Mouse (Mus musculus) liver, embryonic 14.5 days (tissue): ENCODE data around the gene Foxa1. TPM values are rescaled to one million over a fixed set of nuclear protein-coding genes. Genes with fewer than 3 reads are reported as not detected.

ENCODE experiments used
- ATAC-seq: fragments of 200-750 bp; cut with Nextera tagmentation; 2 replicates; pipeline ENCODE4 v1.8.0; 2017; ENCODE audit warnings: moderate number of reproducible peaks, mild to moderate bottlenecking, moderate library complexity; ENCODE audit not compliant: insufficient read depth
- DNase-seq, 3 experiments: peaks; one replicate each; pipeline ENCODE4 v3.0.0-alpha.2; 2012 to 2013; ENCODE audit warnings: low read depth in 3 of 3, low spot score in 3 of 3
- H3K27ac ChIP-seq: fragments of 300-500 bp; sonication (generic); 2 replicates; pipeline ENCODE4 v1.5.1; 2014; ENCODE audit warnings: moderate library complexity, mild to moderate bottlenecking, control low read depth, inconsistent platforms
- H3K27me3 ChIP-seq: fragments of 300-500 bp; sonication (generic); 2 replicates; pipeline ENCODE4 v1.6.1; 2014; ENCODE audit warnings: mild to moderate bottlenecking, low read length, moderate library complexity; ENCODE audit not compliant: control insufficient read depth, insufficient read depth
- H3K36me3 ChIP-seq: fragments of 300-500 bp; sonication (generic); replicated peaks from 2 replicates; pipeline ENCODE4 v1.6.1; 2014; ENCODE audit warnings: low read depth; ENCODE audit not compliant: control insufficient read depth, insufficient read depth
- H3K4me1 ChIP-seq, 2 experiments: fragments of 200-500 bp in 1 of 2; fragments of 300-500 bp in 1 of 2; sonication (generic) in 1 of 2; replicated peaks; 2 replicates each; pipeline ENCODE4 v1.6.1; 2012 to 2014; ENCODE audit warnings: antibody characterized with exemption in 1 of 2, inconsistent platforms in 1 of 2, low read length in 1 of 2; ENCODE audit not compliant: control insufficient read depth in 2 of 2, insufficient read depth in 2 of 2
- H3K4me2 ChIP-seq: fragments of 300-500 bp; sonication (generic); 2 replicates; pipeline ENCODE4 v1.6.1; 2014; ENCODE audit warnings: low read depth, mild to moderate bottlenecking, control low read depth, moderate library complexity
- H3K4me3 ChIP-seq, 2 experiments: fragments of 200-500 bp in 1 of 2; fragments of 300-500 bp in 1 of 2; sonication (generic) in 1 of 2; 2 replicates each; pipeline ENCODE4 v1.5.1; 2012 to 2014; ENCODE audit warnings: low read depth in 2 of 2, low read length in 2 of 2, mild to moderate bottlenecking in 2 of 2, control low read depth in 1 of 2, inconsistent platforms in 1 of 2, moderate library complexity in 1 of 2; ENCODE audit not compliant: insufficient read depth in 1 of 2
- H3K9ac ChIP-seq: fragments of 300-500 bp; sonication (generic); replicated peaks from 2 replicates; pipeline ENCODE4 v1.6.1; 2014; ENCODE audit warnings: mild to moderate bottlenecking, control low read depth, moderate library complexity
- H3K9me3 ChIP-seq: fragments of 300-500 bp; sonication (generic); 2 replicates; pipeline ENCODE4 v1.6.1; 2016; ENCODE audit warnings: low read length, mixed read lengths; ENCODE audit not compliant: control insufficient read depth
- CTCF ChIP-seq: IDR thresholded peaks from 2 replicates; pipeline ENCODE4 v1.5.1; 2016; ENCODE audit warnings: antibody characterized with exemption, low read depth, control low read depth
- EP300 ChIP-seq: IDR thresholded peaks from 2 replicates; pipeline ENCODE4 v1.6.1; 2016; ENCODE audit warnings: antibody characterized with exemption, low read depth
- WGBS: fragments of 180-500 bp; shearing (Covaris S2); extraction: QIAGEN DNeasy Blood & Tissue Kit; methylation state at CpG from one replicate; pipeline ENCODE4 v1.1.7; 2014; ENCODE audit not compliant: insufficient replicate concordance; 5-methylcytosine and 5-hydroxymethylcytosine counted together
- polyA plus RNA-seq, 2 experiments: library from polyadenylated mRNA; depleted of rRNA in 1 of 2; stranded (reverse) in 1 of 2; unstranded in 1 of 2; fragments of >200 nt; fragmentation: Nextera tagmentation in 1 of 2; extraction: Ambion mirVana in 1 of 2; gene quantifications; 2 replicates each; pipeline versions ENCODE4 v1.2.1 to v1.2.3; 2012 to 2014

The Foxa1 gene
- polyA plus RNA-seq, 2 experiments = 0.63 to 2.0 TPM

DNA sequence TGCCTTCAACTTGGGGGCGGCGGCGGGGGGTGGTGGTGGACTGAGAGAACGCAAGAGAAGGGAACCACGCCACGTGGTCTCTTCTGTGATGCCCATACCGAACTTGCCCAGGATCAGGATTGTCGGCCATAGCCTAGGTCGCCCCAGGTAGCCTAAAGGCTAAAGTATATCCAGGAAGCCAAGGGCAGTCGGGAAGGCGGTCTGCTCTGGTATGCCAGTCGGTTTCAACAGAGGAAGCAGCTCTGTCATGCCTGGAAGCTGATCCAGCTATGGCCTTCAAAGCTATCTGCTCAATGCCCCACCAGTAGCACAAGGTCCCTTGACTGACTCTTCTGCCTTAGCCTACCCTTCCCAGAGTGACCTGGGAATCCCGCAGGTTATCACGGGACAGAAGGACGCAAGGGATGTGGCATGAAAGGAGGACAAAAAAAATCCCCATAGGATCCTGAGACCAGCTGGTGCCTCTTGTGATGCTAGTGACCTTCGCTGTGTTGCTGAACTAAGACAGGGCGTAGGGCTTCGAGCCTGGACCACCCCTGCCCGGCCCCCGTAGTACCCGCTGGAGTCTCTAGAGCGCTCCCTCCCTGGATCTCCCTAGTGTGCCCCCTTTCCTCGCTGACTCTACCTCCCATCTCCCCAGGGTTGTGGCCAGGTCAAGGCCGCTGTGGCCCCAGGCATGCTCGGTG is 2.4 kb upstream of the Foxa1 start:
- DNase-seq (no peak), ATAC-seq (no peak)
- no peak overlapping the region for H3K27ac ChIP-seq
- H3K27me3 ChIP-seq = peaks cover 90% of the 10 kb centered on the region
- no peak overlapping the region for H3K9ac ChIP-seq
- no peaks in the 10 kb centered on the region for H3K4me1 ChIP-seq
- H3K4me2 ChIP-seq = no peak overlapping the region
- TF ChIP-seq CTCF (no peak), EP300 (no peak)
- H3K9me3 ChIP-seq = no peaks in the 10 kb centered on the region
- WGBS = 5% methylated on average over 25 of the region's 25 CpGs
- H3K4me3 ChIP-seq = no peak overlapping the region
- H3K36me3 ChIP-seq = no peaks in the 10 kb centered on the region

DNA sequence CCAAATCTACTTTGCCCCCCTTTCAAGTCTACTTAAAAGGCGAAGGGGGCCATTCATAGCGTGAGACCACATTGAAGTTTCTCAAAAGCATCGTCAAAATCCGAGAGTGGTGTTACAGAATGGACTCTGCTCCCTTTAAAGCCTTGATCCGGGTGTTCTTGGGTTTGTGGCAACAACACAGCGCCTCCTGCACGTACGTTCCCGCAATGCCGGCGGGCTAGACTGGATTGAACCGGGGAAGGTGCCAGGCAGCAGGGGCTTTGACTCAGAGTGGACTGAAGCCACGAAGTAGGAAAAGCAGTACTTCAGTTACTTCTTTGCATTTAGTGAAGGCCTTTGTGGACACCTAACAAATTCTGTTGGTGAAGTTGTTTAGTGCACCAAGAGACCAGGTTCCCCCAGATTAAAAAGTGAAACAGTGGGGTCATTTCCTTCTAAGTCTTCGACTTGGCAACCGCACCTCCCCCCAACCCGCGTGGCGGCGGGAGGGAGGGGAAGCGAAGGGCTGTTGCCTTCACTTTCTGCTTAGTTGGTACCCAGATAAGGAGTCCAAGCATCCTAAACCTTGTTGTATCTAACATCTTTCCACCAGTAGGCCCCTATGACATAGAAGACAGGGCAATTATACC is 1.8 kb upstream of the Foxa1 start:
- DNase-seq (no peak), ATAC-seq (no peak)
- Histone ChIP-seq H3K4me1 (no peaks in the 10 kb centered on the region), H3K9ac (no peak overlapping the region), H3K27ac (no peak overlapping the region), H3K9me3 (no peaks in the 10 kb centered on the region), H3K4me3 (no peak overlapping the region), H3K27me3 (peaks cover 96% of the 10 kb centered on the region), H3K4me2 (no peak overlapping the region), H3K36me3 (no peaks in the 10 kb centered on the region)
- WGBS = 2% methylated on average over 20 of the region's 20 CpGs
- TF ChIP-seq CTCF (peak; percentile 43), EP300 (no peak)

DNA sequence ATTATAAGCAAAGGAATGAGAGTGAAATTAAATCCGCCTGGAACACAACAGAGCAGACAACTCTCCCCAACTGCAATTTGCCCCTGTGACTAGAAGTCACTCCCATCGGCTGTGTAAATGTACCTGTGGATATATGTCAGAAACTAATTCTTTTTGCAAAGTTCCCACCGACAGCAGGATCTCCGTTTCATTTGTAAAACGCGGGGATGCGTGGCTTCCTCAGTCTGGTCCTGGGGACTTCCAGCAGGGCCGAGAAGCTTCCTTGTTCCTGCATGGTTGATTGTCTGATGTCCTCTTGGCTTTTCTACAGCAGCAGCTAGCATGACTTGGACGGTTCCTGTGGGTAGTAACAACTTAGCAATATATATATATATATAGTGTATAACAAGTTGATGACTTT is 1.2 kb upstream of the Foxa1 start:
- no peak for DNase-seq
- Histone ChIP-seq H3K9me3 (no peaks in the 10 kb centered on the region), H3K36me3 (no peaks in the 10 kb centered on the region), H3K4me2 (no peak overlapping the region), H3K4me3 (no peak overlapping the region), H3K27ac (no peak overlapping the region), H3K27me3 (peaks cover 99% of the 10 kb centered on the region), H3K9ac (no peak overlapping the region), H3K4me1 (no peaks in the 10 kb centered on the region)
- 7% methylated on average over 9 of the region's 9 CpGs for WGBS
- TF ChIP-seq CTCF (no peak), EP300 (no peak)
- no peak for ATAC-seq

DNA sequence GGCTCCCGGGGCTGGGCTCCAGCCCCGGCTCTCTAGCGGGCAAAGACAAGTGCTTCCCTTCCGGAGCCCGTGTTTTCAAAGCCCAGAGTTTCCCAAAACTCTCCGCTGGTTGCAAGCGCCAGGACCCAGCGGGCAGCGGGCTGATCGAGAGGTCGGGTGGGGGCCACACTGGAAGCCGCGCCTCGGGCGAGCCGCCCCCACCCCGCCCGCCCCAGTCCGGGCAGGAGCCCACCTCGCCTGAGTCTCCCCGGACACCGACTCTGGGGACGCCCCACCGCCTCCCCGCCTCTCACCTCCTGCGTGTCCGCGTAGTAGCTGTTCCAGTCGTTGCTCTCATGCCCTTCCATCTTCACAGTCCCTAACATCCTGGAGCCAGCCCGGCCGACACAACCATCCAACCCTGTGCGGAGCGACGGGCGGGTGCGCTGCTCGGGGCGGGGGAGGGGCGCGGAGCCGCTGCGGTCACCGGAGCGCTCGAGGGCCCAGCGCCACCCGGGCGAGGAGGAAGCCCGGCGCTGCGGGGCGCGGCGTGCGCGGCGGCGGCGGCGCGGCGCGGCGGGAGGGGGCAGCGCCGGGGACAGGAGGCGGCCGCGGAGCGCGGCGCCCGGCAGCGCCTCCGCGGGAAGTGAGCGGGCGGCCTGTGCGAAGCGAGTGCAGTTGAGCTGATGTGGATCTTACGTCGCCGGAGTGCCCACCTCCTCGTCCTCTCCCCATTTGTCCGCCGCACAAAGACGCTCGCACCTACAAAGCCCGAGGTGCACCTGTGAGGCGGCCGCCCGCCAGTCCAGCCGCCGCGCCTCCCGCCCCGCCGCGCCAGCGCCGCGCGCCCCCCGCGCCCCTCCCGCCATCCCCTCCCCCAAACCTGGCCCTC is 1.1 kb downstream of the Foxa1 start:
- WGBS = under 1% methylated on average over 103 of the region's 106 CpGs
- no peak overlapping the region for H3K27ac ChIP-seq
- TF ChIP-seq EP300 = no peak
- no peak for TF ChIP-seq CTCF
- H3K4me2 ChIP-seq = peak overlapping the region; percentile 58
- H3K4me3 ChIP-seq = peak overlapping the region; percentile 48 to 52
- H3K4me1 ChIP-seq = no peaks in the 10 kb centered on the region
- H3K9me3 ChIP-seq = no peaks in the 10 kb centered on the region
- peaks cover 100% of the 10 kb centered on the region for H3K27me3 ChIP-seq
- peak overlapping the region; percentile 40; the same call in 1 of the 2 replicates for H3K9ac ChIP-seq
- no peaks in the 10 kb centered on the region for H3K36me3 ChIP-seq
- no peak for DNase-seq
- ATAC-seq = peak; percentile 56
